Mouse (Mus musculus): ENCODE data around the gene Sp100. TPM values are rescaled to one million over a fixed set of nuclear protein-coding genes. Genes with fewer than 3 reads are reported as not detected.

Gene Sp100
- polyA plus RNA-seq, 1 experiment from 2014 or later: 0.72 TPM

DNA sequence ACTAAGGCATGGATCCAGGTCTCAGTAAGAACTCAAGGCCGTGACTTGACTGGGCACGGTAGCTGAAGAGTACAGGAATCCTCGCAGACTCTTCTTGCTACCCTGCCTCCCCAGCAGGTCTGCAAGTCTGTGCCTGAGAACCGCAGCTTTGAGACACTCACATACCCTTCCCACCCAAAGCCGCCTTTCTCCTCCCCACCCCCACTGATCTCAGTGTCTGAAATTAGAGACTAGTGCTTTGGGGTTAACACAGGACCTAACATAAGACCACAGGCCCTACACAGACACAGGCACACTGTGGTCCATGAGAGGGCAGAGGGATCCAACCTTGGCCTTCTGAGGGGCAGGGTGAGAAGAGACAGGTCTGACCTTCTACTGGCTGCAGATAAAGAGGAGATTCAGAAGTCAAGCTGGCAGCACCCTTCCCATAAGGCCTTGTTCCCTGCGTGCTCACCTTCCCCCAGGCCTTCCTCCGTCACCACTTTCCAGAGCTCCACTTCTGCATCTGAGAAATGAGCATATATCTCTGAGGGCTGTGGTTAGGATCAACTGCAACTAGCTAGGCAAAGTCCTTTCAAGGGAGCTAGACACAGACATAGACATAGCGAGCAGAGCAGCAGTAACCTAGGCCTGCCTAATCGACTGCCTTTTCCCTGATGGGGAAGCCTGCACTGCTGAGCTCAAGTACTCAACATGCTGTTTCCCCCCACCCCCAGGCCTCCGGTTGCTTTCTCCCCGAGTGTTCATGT lies 102.3 kb downstream of the Sp100 start:
- H3K36me3 ChIP-seq: no peaks in the 10 kb centered on the region
- H3K9me3 ChIP-seq: no peaks in the 10 kb centered on the region
- H3K4me1 ChIP-seq: peaks cover 6% of the 10 kb centered on the region; the same call in 1 of the 2 replicates
- no peak overlapping the region for H3K9ac ChIP-seq
- 75% methylated on average over 11 of the region's 11 CpGs for WGBS
- H3K27ac ChIP-seq: no peak overlapping the region
- 0 out of 2 replicates have a peak, but pooled peaks have one; percentile 19 for ATAC-seq (ENCODE audit: insufficient number of reproducible peaks, insufficient read depth, low FRiP score, low TSS enrichment)
- H3K4me3 ChIP-seq: no peak overlapping the region
- no peaks in the 10 kb centered on the region for H3K27me3 ChIP-seq
- H3K4me2 ChIP-seq (replicated peaks): no peak overlapping the region

DNA sequence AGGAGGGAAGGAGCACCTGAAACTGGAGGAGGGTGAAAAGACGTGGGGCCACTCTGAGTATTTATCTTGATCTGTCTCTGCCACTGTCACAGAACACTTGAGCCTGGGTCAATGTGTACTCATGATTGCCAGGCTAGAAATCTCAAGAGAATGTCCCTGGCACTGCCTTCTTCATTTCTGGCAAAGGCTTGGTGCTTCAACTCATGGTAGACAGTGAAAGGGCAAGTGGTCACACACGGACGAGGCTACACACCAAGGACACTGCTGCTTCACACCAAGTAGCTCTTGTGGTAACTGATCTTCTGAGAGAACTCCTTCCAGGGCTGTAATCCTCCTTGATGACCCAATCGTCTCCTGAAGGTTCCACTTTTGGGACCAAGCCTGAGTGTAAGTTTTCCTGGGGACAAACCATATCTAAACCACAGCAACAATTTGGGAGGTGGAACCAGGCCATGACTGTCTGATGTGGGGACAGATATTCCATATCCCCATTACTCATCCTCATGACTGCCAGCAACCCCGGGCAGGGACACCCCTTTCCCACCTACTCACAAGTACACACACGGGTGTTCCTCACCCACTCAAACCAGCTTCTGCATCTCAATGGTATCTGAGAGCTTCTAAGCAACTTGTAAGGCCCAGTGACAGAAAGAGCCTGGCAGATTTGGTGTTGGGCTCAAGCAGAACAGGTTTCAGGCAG lies 107.9 kb downstream of the Sp100 start:
- no peak overlapping the region for H3K27ac ChIP-seq
- no peak for ATAC-seq (ENCODE audit: insufficient number of reproducible peaks, insufficient read depth, low FRiP score, low TSS enrichment)
- no peaks in the 10 kb centered on the region for H3K27me3 ChIP-seq
- 80% methylated on average over 6 of the region's 6 CpGs for WGBS
- no peak overlapping the region for H3K9ac ChIP-seq
- no peak overlapping the region for H3K4me3 ChIP-seq
- no peak overlapping the region for H3K4me2 ChIP-seq (replicated peaks)
- H3K9me3 ChIP-seq: no peaks in the 10 kb centered on the region
- no peaks in the 10 kb centered on the region for H3K36me3 ChIP-seq
- no peaks in the 10 kb centered on the region for H3K4me1 ChIP-seq

GRCm38 (mm10) chr1:85758231-85758968 lies 108.6 kb downstream of the Sp100 start:
- Histone ChIP-seq H3K4me2 (replicated peaks) (no peak overlapping the region), H3K27ac (no peak overlapping the region)

DNA sequence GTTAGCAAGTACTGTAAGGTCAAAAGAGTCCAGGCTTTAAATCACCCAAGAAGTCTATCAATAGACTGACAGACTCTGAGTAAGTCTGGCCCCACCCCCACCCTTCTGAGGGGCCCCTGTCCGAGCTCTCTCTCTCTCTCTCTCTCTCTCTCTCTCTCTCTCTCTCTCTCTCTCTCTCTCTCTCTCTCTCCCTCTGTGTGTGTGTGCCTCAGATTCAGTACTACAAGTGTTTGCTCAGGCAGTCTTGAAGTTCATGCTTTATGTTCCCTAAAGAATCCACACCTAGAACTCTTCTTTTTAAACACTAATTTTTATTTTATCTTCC lies 109.1 kb downstream of the Sp100 start:
- no peaks in the 10 kb centered on the region for H3K9me3 ChIP-seq
- ATAC-seq (ENCODE audit: insufficient number of reproducible peaks, insufficient read depth, low FRiP score, low TSS enrichment): no peak
- WGBS: 0% methylated on average over 1 of the region's 1 CpGs
- H3K27ac ChIP-seq: no peak overlapping the region
- H3K4me3 ChIP-seq: no peak overlapping the region
- no peaks in the 10 kb centered on the region for H3K27me3 ChIP-seq
- H3K4me1 ChIP-seq: no peaks in the 10 kb centered on the region
- H3K36me3 ChIP-seq: no peaks in the 10 kb centered on the region
- no peak overlapping the region for H3K9ac ChIP-seq
- H3K4me2 ChIP-seq (replicated peaks): no peak overlapping the region

More at GRCm38 (mm10) chr1:85758231-85758968, 108.6 kb downstream of the Sp100 start:
- H3K36me3 ChIP-seq: no peaks in the 10 kb centered on the region
- 26% methylated on average over 14 of the region's 14 CpGs for WGBS
- ATAC-seq (ENCODE audit: insufficient number of reproducible peaks, insufficient read depth, low FRiP score, low TSS enrichment): no peak
- no peak overlapping the region for H3K4me3 ChIP-seq
- no peaks in the 10 kb centered on the region for H3K27me3 ChIP-seq
- no peak overlapping the region for H3K9ac ChIP-seq
- H3K4me1 ChIP-seq: no peaks in the 10 kb centered on the region
- no peaks in the 10 kb centered on the region for H3K9me3 ChIP-seq

Small RNA genes within 50 kb of the gene (microRNA-seq; reads per million reads assigned to microRNA genes)
- gene Mir8096: not detected

Other genes starting within 250 kb of the Sp100 start
- not detected in 2 replicates for gene G530012D18Rik, start 74.3 kb upstream of the Sp100 start, polyA plus RNA-seq (2016; fragmentation: Nextera tagmentation; extraction: Ambion mirVana)
- gene Sp110, start 51.2 kb upstream of the Sp100 start, polyA plus RNA-seq (2016; fragmentation: Nextera tagmentation; extraction: Ambion mirVana): 0.85 and 1.2 TPM in 2 replicates
- gene Sp140, start 49.6 kb upstream of the Sp100 start, polyA plus RNA-seq (2016; fragmentation: Nextera tagmentation; extraction: Ambion mirVana): 1.1 and 1.2 TPM in 2 replicates
- gene A630001G21Rik, start 128.7 kb downstream of the Sp100 start, polyA plus RNA-seq (2016; fragmentation: Nextera tagmentation; extraction: Ambion mirVana): 1.5 and 1.7 TPM in 2 replicates
- 44.9 and 48.7 TPM in 2 replicates for gene Cab39, start 143.5 kb downstream of the Sp100 start, polyA plus RNA-seq (2016; fragmentation: Nextera tagmentation; extraction: Ambion mirVana)
- 252 and 258 TPM in 2 replicates for gene Itm2c, start 244.3 kb downstream of the Sp100 start, polyA plus RNA-seq (2016; fragmentation: Nextera tagmentation; extraction: Ambion mirVana)